Comparison of ENCODE assay signal across 9 mouse cellular contexts in genomic region chr8:84255858-84256257, GRCm38 (mm10). TPM values are rescaled to one million over a fixed set of nuclear protein-coding genes. Genes with fewer than 3 reads are reported as not detected.
DNase-seq lines count a peak whose midpoint lies in the region; ATAC-seq and TF ChIP-seq lines count a peak whose summit lies in the region.
"Had no signal": no experiment of that assay in that cellular context is flagged by ENCODE, and none has a peak within 500 bp of the region (broad histone marks: within the 10 kb centered on the region; RNA-seq: fewer than 3 reads in every experiment).

No protein-coding gene starts in this region.

- no peak for ATAC-seq in liver, embryonic 12.5 days

- H3K4me3 ChIP-seq in cerebellum, adult 2 months (replicated peaks; ENCODE audit: insufficient read depth, low read depth, low read length): peak overlapping the region; percentile 65
- 0 out of 2 replicates have a peak overlapping the region, but pooled peaks have one; percentile 85 for H3K4me3 ChIP-seq in thymus, adult 2 months (ENCODE audit: control insufficient read depth, insufficient read depth, low read length)
- H3K4me3 ChIP-seq in liver, embryonic 12.5 days: peak overlapping the region; percentile 88

- no peak for DNase-seq in cerebellum, adult 2 months
- DNase-seq in cerebellum, postnatal 36 days: no peak
- DNase-seq in thymus, adult 2 months: no peak
- DNase-seq in thymus, postnatal 4 days: no peak
- no peak for DNase-seq in urinary bladder, postnatal 25 days (ENCODE audit: low spot score)
- DNase-seq in c-Kit-positive CD71-positive TER-119-positive erythroid progenitor cells, embryonic 14.5 days (ENCODE audit: low spot score): no peak
- no peak for DNase-seq in frontal cortex, postnatal 25 days (ENCODE audit: low spot score in 2 of 2)
- DNase-seq: heart, adult 2 months had no signal

- peaks cover 8% of the 10 kb centered on the region for H3K4me1 ChIP-seq in cerebellum, adult 2 months (ENCODE audit: control insufficient read depth, insufficient read depth, low read length)
- H3K4me1 ChIP-seq in thymus, adult 2 months (replicated peaks; ENCODE audit: control insufficient read depth, insufficient read depth, low read length): peaks cover 9% of the 10 kb centered on the region
- peaks cover 25% of the 10 kb centered on the region for H3K4me1 ChIP-seq in liver, embryonic 12.5 days

- H3K9me3 ChIP-seq in liver, embryonic 12.5 days (replicated peaks): no peaks in the 10 kb centered on the region

- H3K27me3 ChIP-seq in cerebellum, adult 2 months (ENCODE audit: control insufficient read depth, insufficient read depth, low read length): no peaks in the 10 kb centered on the region
- H3K27me3 ChIP-seq in thymus, adult 2 months (ENCODE audit: control insufficient read depth, insufficient read depth, low read length): no peaks in the 10 kb centered on the region
- H3K27me3 ChIP-seq in liver, embryonic 12.5 days (replicated peaks): no peaks in the 10 kb centered on the region

- no peaks in the 10 kb centered on the region; the same call in 1 of the 2 replicates for H3K36me3 ChIP-seq in thymus, adult 2 months (ENCODE audit: control insufficient read depth, insufficient read depth, low read length)
- H3K36me3 ChIP-seq in liver, embryonic 12.5 days: peaks cover 80% of the 10 kb centered on the region

- peak overlapping the region; percentile 92 for H3K9ac ChIP-seq in liver, embryonic 12.5 days

- WGBS in cerebellum, adult 2 months: 78% methylated on average over 3 of the region's 3 CpGs
- 93% methylated on average over 3 of the region's 3 CpGs for WGBS in thymus, adult 2 months
- WGBS in liver, embryonic 12.5 days (ENCODE audit: insufficient replicate concordance): 69% methylated on average over 3 of the region's 3 CpGs

- no peak for TF ChIP-seq CTCF in cerebellum, adult 2 months (IDR thresholded peaks at IDR 0.05; ENCODE audit: borderline replicate concordance, insufficient read depth, low read depth, low read length)
- no peak for TF ChIP-seq CTCF in thymus, adult 2 months (IDR thresholded peaks at IDR 0.05; ENCODE audit: borderline replicate concordance, control insufficient read depth, extremely low read depth, insufficient read depth, low read length, poor library complexity)

- H3K27ac ChIP-seq in cerebellum, adult 2 months (ENCODE audit: insufficient read depth, low read length): peak overlapping the region; percentile 80
- no peak overlapping the region for H3K27ac ChIP-seq in thymus, adult 2 months (ENCODE audit: control insufficient read depth, insufficient read depth, low read length)
- H3K27ac ChIP-seq in liver, embryonic 12.5 days: peak overlapping the region; percentile 97

- TF ChIP-seq POLR2A in cerebellum, adult 2 months (IDR thresholded peaks at IDR 0.05; ENCODE audit: borderline replicate concordance, insufficient read depth, low read length): no peak
- TF ChIP-seq POLR2A in thymus, adult 2 months (IDR thresholded peaks at IDR 0.05; ENCODE audit: control insufficient read depth, extremely low read depth, insufficient read depth, low read length, poor library complexity): no peak

- H3K4me2 ChIP-seq in liver, embryonic 12.5 days: peak overlapping the region; percentile 100

RNA-seq across cellular contexts. Expression of gene Mri1, which starts 1.3 kb away (rescaled TPM):
- polyA plus RNA-seq in cerebellum, adult 2 months (2012; rRNA removed): 32.9 and 35.5 TPM in 2 replicates
- polyA plus RNA-seq in thymus, adult 2 months (2012; rRNA removed): 89.6 and 107 TPM in 2 replicates
- 55.4 and 63.1 TPM in 2 replicates for polyA plus RNA-seq in liver, embryonic 12.5 days (2016; fragmentation: Nextera tagmentation; extraction: Ambion mirVana)

RNA-seq across cellular contexts. Expression of gene D8Ertd738e, which starts 6.3 kb away (rescaled TPM):
- 210 and 226 TPM in 2 replicates for polyA plus RNA-seq in cerebellum, adult 2 months (2012; rRNA removed)
- 159 and 193 TPM in 2 replicates for polyA plus RNA-seq in thymus, adult 2 months (2012; rRNA removed)
- polyA plus RNA-seq in liver, embryonic 12.5 days (2016; fragmentation: Nextera tagmentation; extraction: Ambion mirVana): 249 and 259 TPM in 2 replicates

RNA-seq across cellular contexts. Expression of gene Ccdc130, which starts 14.3 kb away (rescaled TPM):
- polyA plus RNA-seq in cerebellum, adult 2 months (2012; rRNA removed): 39.1 and 43.1 TPM in 2 replicates
- 63.1 and 65.3 TPM in 2 replicates for polyA plus RNA-seq in thymus, adult 2 months (2012; rRNA removed)
- 9.5 and 10.4 TPM in 2 replicates for polyA plus RNA-seq in liver, embryonic 12.5 days (2016; fragmentation: Nextera tagmentation; extraction: Ambion mirVana)

RNA-seq across cellular contexts. Expression of gene Zswim4, which starts 19.0 kb away (rescaled TPM):
- 14.0 TPM in 2 replicates for polyA plus RNA-seq in cerebellum, adult 2 months (2012; rRNA removed)
- polyA plus RNA-seq in thymus, adult 2 months (2012; rRNA removed): 53.0 and 59.0 TPM in 2 replicates
- 3.6 and 5.0 TPM in 2 replicates for polyA plus RNA-seq in liver, embryonic 12.5 days (2016; fragmentation: Nextera tagmentation; extraction: Ambion mirVana)
